Mouse (Mus musculus) skeletal muscle tissue, adult 2 months (tissue): Measurements from ENCODE around the gene AW551984.

Experiments used
- DNase-seq: peaks from one replicate; pipeline ENCODE4 v3.0.0-alpha.2; 2012; ENCODE audit warnings: low read depth, low spot score

AW551984 gene

DNA sequence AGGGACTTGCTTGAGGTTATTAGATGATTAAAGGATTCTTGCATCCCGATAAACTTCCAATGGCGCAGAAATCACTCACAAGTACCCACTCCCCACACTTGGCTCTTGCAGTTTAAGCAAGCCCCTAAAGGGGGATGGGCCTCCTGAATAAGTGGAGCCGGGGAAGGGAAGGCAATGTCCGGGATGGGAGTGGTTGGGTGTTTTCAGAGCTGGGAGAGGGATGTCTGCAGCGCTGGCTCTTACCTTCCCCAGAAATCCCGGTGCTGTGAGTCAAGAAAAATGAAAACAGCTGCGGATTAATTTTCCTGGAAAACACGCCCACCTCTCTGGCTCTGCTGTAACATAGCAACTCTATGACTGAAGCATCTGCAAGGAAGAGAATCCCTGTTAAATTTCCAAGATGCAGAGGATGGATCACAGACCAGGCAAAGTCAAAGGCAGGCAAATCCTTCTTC lies at the start of gene AW551984:
Gene AW551984, minus strand, starts transcription at position 405 of the 455 bp plus-strand sequence.
- DNase-seq = peak; percentile 22

DNA sequence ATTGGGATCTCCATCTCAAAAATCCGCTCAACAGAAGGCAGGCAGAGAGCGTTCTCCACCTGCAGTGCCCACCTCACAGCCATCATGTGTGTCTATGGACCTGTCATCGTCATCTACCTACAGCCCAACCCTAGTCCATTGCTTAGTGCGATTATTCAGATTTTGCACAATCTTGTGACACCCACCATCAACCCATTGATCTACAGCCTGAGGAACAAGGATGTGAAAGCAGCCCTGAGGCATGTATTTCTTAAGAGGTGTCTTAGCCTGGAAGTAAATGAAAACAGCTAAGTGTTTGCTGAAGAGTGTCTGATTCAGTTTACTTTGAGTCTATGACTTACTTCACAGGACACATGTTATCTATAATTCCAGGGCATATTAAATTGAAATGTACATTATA lies 43.2 kb upstream of the AW551984 start:
- no peak for DNase-seq

DNA sequence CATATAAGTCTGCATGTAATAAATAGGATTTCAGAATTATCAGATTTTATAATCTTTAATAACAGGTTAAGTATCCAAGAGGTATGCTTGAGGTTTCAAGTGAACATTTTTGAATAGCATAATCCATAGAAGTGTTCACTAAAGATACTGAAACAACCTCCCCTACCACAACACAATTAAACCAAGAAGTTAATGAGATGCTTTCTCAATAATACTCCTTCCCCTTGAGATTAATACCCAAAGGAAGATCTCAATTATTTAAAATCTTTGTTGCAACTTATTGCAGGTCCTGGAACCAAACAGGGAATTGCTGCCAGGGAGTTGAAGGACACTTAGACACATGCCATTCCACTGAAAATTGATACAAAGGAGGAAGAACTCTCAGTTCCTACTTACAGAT lies 40.6 kb upstream of the AW551984 start, which contains the start of gene Olfr961:
Gene Olfr961, plus strand, starts transcription at position 301 of the 400 bp plus-strand sequence.
- no peak for DNase-seq

DNA sequence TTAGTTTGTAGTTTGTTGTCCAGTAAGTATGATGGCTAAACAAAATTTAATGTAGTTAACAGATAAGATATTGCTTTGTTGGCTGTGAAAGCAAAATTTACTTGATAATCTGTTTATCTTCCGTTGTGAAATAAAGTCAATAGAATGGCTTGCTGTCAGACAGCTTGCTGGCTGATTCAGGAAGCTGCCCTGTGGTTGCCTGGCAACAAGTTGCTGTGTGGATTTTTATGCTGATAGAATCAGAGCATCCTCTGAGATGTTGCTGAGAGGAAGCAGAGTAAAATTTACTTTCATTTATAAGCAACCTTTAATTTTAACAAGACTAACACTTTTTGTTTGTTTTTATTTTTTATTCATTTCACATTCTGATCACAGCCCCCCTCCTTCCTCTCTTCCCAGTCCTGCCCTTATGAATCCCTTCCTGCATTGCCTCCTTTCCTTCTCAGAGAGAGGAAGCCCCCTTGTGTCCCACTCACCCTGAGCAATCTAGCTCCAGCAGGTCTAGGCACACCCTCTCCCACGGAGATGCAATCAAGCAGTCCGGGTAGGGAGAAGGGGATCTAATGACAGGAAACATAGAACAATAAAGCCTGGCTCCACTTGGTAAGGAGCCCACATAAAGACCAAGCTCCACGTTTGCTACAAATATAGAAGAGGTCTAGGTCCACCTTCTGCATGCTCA lies 29.9 kb upstream of the AW551984 start:
- no peak for DNase-seq

DNA sequence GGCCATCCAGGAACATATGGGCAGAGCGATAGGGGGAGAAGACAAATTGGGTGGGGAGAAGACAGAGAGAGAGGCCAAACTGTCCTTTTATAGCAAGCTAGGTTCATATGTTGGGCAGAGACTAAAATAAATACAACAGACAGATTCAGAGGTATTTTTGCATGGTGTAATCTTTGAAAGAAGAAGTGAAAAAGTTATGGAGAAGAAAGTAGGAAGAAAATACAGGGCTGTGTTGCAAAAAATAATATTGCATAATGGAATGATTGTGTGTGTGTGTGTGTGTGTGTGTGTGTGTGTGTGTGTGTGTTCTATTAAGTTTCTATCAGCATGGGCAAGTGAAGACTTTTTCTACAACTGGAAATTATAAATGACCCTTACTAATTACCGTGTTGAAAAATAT lies 24.9 kb upstream of the AW551984 start:
- no peak for DNase-seq

DNA sequence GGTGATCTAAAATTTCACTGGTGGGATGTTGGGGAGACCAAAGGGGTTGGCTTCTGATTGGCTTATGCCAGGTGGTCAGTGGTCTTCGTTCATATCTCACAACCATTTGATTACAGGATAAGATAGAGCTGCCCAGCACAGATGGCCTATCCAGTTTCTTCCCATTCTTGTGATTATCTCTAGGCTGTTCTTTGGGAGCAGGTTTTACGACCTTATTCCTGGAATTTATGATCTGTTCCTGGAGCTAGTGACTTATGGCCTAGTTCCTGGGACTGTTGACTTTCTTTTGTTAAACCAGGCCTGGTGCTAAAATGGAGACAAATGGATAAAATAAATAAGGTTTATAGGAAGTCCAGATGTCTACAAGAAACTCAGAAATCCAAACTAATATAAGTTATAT lies 20.5 kb upstream of the AW551984 start:
- no peak for DNase-seq

DNA sequence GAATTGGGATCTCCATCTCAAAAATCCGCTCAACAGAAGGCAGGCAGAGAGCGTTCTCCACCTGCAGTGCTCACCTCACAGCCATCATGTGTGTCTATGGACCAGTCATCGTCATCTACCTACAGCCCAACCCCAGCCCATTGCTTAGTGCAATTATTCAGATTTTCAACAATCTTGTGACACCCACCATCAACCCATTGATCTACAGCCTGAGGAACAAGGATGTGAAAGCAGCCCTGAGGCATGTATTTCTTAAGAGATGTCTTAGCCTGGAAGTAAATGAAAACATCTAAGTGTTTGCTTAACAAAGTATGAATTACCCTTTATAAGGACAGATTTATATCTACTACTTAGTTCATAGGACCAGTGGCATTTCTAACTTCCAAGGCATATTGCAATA lies 19.6 kb upstream of the AW551984 start:
- DNase-seq = no peak

DNA sequence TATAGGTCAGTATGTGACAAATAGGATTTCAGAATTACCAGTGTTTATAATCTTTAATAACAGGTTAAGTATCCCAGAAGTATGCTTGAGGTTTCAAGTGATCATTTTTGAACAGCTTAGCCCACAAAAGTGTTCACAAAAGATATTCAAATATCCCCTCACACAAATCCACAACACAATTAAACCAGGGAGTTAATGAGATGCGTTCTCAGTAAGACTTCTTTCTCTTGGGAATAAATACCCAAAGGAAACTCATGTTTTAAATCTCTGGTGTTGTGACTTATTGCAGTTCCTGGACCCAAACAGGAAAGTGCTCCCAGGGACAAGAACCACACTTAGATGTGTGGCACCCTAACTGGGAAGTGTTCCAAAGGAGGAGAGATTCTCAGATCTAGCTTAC lies 16.9 kb upstream of the AW551984 start, which contains the start of gene Olfr960:
Gene Olfr960, plus strand, starts transcription at position 301 of the 400 bp plus-strand sequence.
- no peak for DNase-seq

DNA sequence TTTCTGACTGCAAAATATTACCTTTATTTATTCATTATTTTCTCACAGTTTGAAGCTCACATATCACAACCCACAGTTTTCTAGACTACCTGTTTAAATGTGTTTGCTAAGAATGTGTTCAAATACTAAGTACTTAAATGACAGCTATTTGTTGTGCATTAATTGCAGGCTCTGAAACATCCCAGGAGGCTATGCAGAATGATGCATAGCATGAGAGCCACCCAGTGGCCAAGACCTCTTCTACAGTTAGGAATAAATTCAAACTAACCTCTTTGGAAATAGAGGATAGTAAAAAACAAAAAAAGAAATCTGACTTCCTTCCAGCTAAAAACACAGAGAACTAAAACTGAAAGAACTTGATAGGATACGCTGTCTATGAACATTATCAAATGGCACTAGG lies 7.8 kb upstream of the AW551984 start:
- DNase-seq = no peak

DNA sequence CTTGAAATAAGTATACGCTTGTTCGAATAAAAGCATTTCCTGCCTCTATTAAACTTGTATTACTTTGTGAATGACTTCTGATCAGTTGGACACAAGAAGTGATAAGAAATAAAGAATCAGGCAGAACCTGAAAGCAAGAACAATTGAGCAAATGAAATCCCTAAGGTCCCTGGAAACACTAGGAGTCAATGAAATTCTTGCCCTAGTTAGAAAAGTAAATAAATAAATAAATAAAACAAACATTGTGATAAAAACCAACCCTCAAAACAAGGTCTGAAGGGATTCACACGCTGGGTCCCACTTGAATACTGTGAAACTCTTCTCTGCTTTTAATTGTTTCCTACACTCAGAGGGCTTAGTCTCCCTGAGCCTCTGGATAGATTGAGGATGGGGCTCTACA lies 6.2 kb upstream of the AW551984 start, which contains the start of gene Olfr148:
Gene Olfr148, plus strand, starts transcription at position 301 of the 400 bp plus-strand sequence.
- DNase-seq = no peak

DNA sequence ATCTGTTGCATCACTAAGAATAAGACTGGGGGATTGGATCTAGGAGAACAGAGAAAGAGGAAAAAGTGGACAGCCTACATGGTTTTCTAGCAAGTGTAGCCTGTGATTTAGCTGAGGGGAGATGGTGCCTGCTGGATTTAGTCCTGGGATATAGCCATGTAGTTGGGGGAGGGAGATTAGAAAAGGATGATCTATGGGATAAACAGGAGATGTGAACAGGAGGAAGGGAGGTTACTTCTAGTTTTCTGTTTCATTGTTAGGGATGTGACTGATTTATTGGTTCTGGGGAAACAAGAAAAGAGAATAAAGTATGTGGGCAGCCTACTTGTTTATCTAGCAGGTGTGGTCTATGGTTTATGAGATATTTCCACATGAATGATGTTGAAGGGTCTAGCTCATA lies 4.3 kb upstream of the AW551984 start:
- no peak for DNase-seq

DNA sequence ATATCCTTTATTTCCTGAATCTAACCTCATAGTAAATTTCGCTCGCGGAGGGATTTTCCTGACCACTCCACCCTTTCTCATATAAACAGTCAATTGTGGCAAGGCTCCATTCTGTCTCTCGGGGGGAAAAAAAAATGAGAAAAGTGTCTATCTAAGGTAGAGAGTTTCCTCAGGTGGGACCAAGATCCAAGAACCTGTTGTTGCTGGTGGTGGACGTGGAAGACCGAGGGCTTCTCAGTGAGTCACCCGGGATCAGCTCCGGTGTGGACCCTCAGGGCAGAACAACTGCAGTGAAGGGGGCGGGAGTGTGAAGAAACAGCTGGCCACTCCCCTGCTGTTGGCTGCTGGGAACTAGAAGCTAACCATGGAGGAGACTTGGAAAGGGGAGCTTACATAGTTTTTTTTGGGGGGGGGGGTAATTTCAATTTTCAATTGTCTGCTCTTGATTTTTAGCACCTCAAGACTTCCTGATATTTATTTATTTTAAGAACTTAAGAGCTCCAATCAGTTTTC lies 814 bp downstream of the AW551984 start:
- DNase-seq = no peak

DNA sequence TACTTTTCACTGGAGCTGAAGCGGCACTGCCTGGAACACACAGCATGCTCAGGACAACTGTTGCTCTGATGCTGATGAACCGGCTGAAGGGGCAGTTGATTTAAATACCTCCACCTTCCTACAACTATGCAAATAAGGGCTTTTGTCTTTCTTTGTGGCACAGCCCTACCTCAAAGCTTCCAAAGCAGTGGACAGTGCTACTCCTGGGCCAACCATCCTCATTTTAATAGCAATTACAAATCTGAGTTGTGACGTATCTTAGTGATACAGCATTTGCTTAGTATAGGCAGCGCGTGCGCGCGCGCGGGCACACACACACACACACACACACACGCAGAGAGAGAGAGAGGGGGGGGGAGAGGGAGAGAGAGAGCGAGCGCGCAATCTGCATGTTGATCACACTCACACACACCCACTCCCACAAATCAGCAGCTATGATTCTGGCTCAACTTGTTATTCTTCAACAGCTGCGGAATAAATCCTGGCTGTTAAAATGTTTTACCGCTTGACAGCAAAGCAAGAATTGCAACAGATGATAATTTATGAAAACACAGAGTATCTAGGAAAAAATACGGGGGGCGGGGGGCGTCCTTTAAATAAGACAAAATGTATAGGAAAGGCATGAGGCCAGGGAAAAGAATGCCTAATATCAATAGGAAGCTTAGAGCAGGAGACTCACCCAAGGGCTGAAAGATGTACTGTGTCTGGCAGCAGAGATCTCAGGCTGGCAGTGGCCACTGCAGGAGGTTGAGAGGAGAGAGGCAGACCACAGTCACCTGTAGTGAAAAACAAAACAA lies 1.5 kb downstream of the AW551984 start:
- DNase-seq = no peak

DNA sequence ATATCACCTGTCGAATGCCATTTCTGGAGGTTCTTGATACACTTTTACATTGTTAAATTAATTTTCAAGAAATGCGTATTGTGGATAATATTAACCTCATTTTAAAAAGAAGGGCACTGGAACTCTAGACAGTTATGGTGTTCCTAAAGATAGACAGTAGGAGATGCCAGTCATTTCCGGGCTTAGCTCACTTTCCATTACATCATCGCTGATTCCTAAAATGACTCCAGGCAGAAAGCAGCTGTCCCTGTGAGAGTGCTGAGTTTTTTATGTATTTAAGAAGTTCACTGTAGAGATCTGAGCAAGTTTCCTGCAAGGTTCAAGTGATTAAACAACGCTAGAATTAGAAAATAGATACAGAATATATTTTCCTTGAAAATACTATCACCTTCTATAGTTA lies 27.2 kb downstream of the AW551984 start:
- peak; percentile 4 for DNase-seq

DNA sequence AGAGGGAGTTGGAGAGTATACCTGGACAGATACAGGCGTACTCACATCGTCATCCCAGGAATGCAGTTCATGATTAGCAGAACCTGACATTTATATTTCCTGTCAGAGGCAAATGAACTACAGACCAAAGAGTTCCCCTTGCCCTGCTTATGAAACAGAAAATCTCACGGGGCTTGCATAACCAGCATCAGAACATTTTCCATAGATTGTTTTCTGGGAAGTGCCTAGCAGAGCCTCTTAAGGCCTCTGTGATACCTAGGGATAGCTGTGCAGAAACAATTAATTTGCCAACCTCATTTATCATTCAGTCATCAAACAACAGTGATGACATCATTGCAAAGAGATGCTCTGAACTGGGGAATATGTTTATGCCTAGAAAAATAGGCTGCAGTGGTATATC lies 28.7 kb downstream of the AW551984 start, which contains the start of gene Olfr959:
Gene Olfr959, minus strand, starts transcription at position 101 of the 400 bp plus-strand sequence.
- no peak for DNase-seq

DNA sequence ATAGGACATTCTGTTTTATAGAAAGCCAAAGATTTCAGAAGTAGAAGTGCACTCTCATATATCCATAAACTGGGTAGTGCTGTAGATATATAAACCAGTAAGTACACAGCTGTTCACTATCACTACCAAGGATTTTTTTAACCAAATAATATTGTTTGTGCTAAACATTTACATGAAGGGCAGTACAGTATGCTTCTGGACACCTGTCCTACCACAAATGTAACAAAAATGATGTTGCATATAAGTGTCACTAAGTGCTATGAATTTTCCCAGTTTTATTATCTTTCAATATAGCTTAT lies 45.9 kb downstream of the AW551984 start:
- DNase-seq = no peak

DNA sequence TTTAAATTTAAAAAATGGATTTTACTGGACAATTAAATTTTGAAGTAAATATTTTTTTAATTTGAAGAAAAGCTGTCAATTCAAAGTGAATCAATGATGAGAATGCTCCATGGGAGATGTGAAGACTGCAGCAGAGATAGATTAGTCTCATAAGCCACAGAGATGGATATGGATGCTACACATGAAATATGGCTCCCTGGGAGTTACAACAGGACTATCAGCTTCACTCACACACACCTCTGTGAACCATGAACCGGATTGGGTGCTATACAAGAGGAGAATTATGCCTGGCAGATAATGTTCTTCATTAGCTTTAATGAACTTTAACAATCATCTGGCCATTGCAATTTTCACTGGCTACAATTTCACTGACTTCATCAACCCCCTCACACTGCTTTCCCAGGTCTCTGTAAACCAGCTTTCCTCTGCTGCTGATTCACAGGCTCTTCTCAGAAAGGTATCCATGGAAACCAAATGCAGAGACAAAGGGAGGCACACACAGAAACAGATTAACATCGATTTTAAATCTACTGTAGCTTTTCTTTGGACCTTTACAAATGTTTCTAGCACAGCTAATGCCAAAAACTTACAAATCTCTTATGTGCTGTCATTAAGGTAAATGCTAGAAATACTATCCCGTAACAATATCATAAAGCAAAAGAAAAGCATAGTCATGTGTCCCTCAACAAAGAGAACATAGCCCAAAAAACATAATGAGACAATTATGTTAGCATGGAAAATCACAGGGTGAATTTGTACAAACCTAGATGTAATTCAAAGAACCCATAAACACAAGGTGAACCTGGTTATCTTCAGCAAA lies 46.5 kb downstream of the AW551984 start:
- no peak for DNase-seq

DNA sequence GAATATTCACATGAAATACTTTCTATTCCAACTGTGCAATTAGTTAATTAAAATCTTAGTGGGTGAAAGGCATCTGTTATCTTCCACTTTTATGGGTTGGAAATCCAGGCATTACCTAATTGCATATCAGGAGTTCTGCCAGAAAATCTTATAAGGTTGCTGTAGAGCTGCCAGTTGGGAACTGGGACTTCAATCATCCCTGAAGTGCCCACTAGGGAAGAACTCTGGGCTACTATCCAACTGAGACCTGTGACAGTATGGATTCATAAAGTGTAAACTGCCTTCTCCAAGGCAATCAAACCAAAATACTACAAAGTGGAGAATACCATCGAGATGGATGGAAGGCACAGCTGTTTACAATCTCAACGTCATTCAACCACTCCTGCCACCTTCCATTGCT lies 50.3 kb downstream of the AW551984 start, which contains the start of gene Olfr958:
Gene Olfr958, minus strand, starts transcription at position 109 of the 400 bp plus-strand sequence.
- no peak for DNase-seq

DNA sequence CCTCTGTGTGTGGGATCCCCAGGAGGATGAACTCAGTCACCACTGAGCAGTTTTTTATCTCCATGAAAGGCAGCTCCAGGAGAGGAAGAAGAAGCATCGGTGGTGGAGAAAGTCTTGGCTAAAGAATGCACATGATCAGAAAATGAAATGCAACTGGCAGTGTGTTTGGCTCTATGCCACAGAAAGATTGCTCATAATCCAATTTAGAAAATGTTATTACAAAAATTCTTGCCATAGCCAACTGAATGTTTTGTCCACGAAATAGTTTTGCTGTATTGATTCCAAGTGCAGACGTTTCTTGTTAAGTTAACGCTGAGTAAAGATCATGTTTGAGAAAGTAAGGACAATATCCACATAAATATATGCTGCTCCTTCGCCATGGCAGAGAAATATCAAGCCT lies 53.4 kb downstream of the AW551984 start:
- DNase-seq = no peak
